Mouse (Mus musculus): ENCODE data around the gene Cers6. TPM values are rescaled to one million over a fixed set of nuclear protein-coding genes. Genes with fewer than 3 reads are reported as not detected.

Gene Cers6
- polyA plus RNA-seq, 1 experiment = 21.1 TPM

DNA sequence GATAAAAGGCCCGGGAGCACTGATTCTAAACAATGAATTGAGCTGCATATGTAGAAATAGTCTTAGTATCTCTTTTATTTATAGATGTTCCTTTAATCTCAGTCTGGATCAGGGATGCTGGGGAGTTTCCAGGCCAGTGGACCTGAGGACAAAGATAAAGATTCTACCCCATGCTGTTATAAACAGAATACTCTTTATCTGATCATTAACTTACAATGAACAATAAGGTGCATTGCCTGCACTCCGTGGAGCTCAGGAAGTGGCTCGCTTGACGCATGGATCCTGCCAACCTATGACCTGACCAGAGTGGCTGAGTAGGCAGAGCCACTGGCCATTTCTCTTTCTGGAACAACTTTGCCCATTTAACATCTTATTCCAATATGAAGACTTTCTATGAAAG is 279.6 kb downstream of the Cers6 start:
- H3K27me3 ChIP-seq (ENCODE audit: control insufficient read depth, insufficient read depth, low read length) = no peaks in the 10 kb centered on the region
- 88% methylated on average over 4 of the region's 4 CpGs for WGBS
- DNase-seq = no peak
- H3K4me3 ChIP-seq (ENCODE audit: control insufficient read depth, insufficient read depth, low read length) = no peak overlapping the region
- H3K27ac ChIP-seq (ENCODE audit: control insufficient read depth, insufficient read depth, low read length) = no peak overlapping the region
- no peak for TF ChIP-seq CTCF (IDR thresholded peaks at IDR 0.05; ENCODE audit: borderline replicate concordance, control insufficient read depth, extremely low read depth, insufficient read depth, low read length, poor library complexity)
- TF ChIP-seq POLR2A (IDR thresholded peaks at IDR 0.05; ENCODE audit: control insufficient read depth, extremely low read depth, insufficient read depth, low read length, poor library complexity) = no peak
- H3K36me3 ChIP-seq (ENCODE audit: control insufficient read depth, insufficient read depth, low read length) = no peaks in the 10 kb centered on the region
- 0 out of 2 replicates have a peak, but pooled peaks cover 3% of the 10 kb centered on the region for H3K4me1 ChIP-seq (replicated peaks; ENCODE audit: control insufficient read depth, insufficient read depth, low read length)

DNA sequence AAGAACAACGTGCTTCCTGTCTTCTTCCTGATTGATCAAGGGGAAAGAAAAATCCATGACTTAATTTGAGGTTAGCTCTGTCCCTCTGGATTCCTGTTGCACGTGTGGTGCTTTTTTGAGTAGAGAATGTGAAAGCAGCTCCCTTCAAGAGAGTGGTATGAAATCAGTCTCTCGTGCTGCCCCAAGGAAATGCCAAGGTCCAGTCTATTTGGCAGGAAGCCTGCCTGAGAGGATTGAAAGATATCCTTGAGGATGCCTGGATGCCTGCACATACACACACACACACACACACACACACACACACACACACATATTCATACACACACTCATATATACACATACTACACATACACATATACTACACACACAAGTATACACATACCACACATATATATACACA is 287.4 kb downstream of the Cers6 start:
- no peaks in the 10 kb centered on the region for H3K4me1 ChIP-seq (replicated peaks; ENCODE audit: control insufficient read depth, insufficient read depth, low read length)
- no peak overlapping the region for H3K27ac ChIP-seq (ENCODE audit: control insufficient read depth, insufficient read depth, low read length)
- 85% methylated on average over 3 of the region's 3 CpGs for WGBS
- no peak for TF ChIP-seq CTCF (IDR thresholded peaks at IDR 0.05; ENCODE audit: borderline replicate concordance, control insufficient read depth, extremely low read depth, insufficient read depth, low read length, poor library complexity)
- no peak for TF ChIP-seq POLR2A (IDR thresholded peaks at IDR 0.05; ENCODE audit: control insufficient read depth, extremely low read depth, insufficient read depth, low read length, poor library complexity)
- no peaks in the 10 kb centered on the region for H3K27me3 ChIP-seq (ENCODE audit: control insufficient read depth, insufficient read depth, low read length)
- H3K36me3 ChIP-seq (ENCODE audit: control insufficient read depth, insufficient read depth, low read length) = no peaks in the 10 kb centered on the region
- no peak overlapping the region for H3K4me3 ChIP-seq (ENCODE audit: control insufficient read depth, insufficient read depth, low read length)
- DNase-seq = no peak

DNA sequence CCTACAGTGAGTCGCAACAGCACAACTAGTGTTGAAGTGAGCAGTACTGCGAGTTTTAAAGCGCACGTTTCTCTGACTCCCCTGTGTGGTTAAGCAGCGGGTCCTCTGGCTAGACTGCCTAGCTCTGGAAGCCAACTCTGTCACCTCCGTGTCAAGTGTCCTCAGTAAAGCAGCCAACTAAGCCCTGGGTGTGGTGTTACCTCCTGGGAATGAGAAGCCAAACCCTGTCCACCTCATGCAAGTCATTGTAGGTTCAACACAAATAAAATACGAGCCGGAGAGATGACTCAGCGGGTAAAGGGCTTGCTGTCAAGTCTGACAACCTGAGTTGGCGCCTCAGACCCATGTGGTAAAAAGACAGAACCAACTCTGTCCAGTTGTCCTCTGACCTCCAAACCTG is 287.9 kb downstream of the Cers6 start:
- no peaks in the 10 kb centered on the region for H3K27me3 ChIP-seq (ENCODE audit: control insufficient read depth, insufficient read depth, low read length)
- TF ChIP-seq CTCF (IDR thresholded peaks at IDR 0.05; ENCODE audit: borderline replicate concordance, control insufficient read depth, extremely low read depth, insufficient read depth, low read length, poor library complexity) (no peak), POLR2A (IDR thresholded peaks at IDR 0.05; ENCODE audit: control insufficient read depth, extremely low read depth, insufficient read depth, low read length, poor library complexity) (no peak)
- no peaks in the 10 kb centered on the region for H3K36me3 ChIP-seq (ENCODE audit: control insufficient read depth, insufficient read depth, low read length)
- no peaks in the 10 kb centered on the region for H3K4me1 ChIP-seq (replicated peaks; ENCODE audit: control insufficient read depth, insufficient read depth, low read length)
- DNase-seq = no peak
- WGBS = 88% methylated on average over 10 of the region's 10 CpGs
- no peak overlapping the region for H3K4me3 ChIP-seq (ENCODE audit: control insufficient read depth, insufficient read depth, low read length)
- no peak overlapping the region for H3K27ac ChIP-seq (ENCODE audit: control insufficient read depth, insufficient read depth, low read length)

DNA sequence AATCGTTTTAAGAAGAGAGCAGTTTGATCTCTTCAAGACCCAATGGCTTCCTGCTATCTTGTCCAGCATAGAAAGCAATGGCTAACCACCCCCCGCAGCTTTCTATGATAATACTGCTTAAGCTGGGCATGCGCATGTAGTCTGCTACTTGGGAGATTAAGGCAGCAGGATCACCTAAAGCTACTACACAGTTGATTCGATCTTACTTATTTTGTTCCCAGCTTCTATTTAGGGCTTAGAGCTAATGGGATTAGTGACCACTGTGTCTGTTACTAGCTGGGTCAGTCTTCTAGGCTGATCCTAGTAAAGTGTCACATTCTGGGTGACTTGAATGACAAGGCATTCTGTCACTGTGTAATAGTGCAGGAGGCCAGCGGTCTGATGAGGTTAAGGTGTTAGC is 289.6 kb downstream of the Cers6 start:
- Histone ChIP-seq H3K36me3 (ENCODE audit: control insufficient read depth, insufficient read depth, low read length) (no peaks in the 10 kb centered on the region), H3K27ac (ENCODE audit: control insufficient read depth, insufficient read depth, low read length) (no peak overlapping the region), H3K4me3 (ENCODE audit: control insufficient read depth, insufficient read depth, low read length) (no peak overlapping the region), H3K27me3 (ENCODE audit: control insufficient read depth, insufficient read depth, low read length) (no peaks in the 10 kb centered on the region), H3K4me1 (replicated peaks; ENCODE audit: control insufficient read depth, insufficient read depth, low read length) (no peaks in the 10 kb centered on the region)
- TF ChIP-seq CTCF (IDR thresholded peaks at IDR 0.05; ENCODE audit: borderline replicate concordance, control insufficient read depth, extremely low read depth, insufficient read depth, low read length, poor library complexity) (no peak), POLR2A (IDR thresholded peaks at IDR 0.05; ENCODE audit: control insufficient read depth, extremely low read depth, insufficient read depth, low read length, poor library complexity) (no peak)
- WGBS = 91% methylated on average over 5 of the region's 5 CpGs
- DNase-seq = no peak

DNA sequence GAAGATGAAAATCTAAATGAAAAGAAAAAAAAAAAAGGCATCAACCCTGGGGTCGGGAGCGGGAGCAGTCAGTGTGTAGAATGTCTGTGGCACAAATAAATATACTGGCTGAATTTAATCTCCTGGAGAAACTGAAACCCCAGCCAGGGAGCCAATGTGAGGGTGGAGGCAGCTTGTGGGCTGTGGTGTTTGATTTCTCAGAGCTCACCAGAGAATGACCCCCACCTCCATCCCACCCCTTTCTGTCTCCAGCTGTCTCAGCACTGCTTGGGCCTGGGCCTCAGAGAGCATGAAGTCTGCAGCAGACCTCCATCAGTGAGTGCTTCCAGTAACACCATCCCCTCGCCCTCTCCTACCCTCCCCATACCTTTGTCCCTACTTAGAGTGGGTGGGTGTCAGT is 294.6 kb downstream of the Cers6 start:
- no peak for DNase-seq
- Histone ChIP-seq H3K4me3 (ENCODE audit: control insufficient read depth, insufficient read depth, low read length) (no peak overlapping the region), H3K36me3 (ENCODE audit: control insufficient read depth, insufficient read depth, low read length) (no peaks in the 10 kb centered on the region), H3K27ac (ENCODE audit: control insufficient read depth, insufficient read depth, low read length) (no peak overlapping the region), H3K27me3 (ENCODE audit: control insufficient read depth, insufficient read depth, low read length) (no peaks in the 10 kb centered on the region), H3K4me1 (replicated peaks; ENCODE audit: control insufficient read depth, insufficient read depth, low read length) (no peaks in the 10 kb centered on the region)
- no peak for TF ChIP-seq CTCF (IDR thresholded peaks at IDR 0.05; ENCODE audit: borderline replicate concordance, control insufficient read depth, extremely low read depth, insufficient read depth, low read length, poor library complexity)
- 84% methylated on average over 3 of the region's 3 CpGs for WGBS

DNA sequence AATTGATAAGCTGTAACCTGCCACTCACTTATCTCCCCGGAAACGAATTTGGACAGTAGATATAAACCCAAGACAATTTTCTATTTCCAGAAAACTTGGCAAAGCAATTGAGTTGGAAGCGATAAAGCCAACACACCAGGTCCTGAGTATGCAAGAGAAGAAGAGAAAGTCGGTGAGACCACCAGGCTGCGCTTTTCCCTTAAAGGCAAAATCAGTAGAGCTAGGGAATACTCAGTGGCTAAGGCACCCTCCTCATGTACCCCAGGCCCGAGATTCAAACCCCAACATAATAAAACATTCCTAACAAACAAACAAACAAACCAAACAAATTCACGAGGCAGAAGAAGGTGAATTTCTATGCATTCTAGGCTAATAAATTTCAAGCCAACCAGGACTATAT is 295.0 kb downstream of the Cers6 start:
- no peaks in the 10 kb centered on the region for H3K4me1 ChIP-seq (replicated peaks; ENCODE audit: control insufficient read depth, insufficient read depth, low read length)
- no peak overlapping the region for H3K27ac ChIP-seq (ENCODE audit: control insufficient read depth, insufficient read depth, low read length)
- no peak overlapping the region for H3K4me3 ChIP-seq (ENCODE audit: control insufficient read depth, insufficient read depth, low read length)
- TF ChIP-seq CTCF (IDR thresholded peaks at IDR 0.05; ENCODE audit: borderline replicate concordance, control insufficient read depth, extremely low read depth, insufficient read depth, low read length, poor library complexity) = no peak
- TF ChIP-seq POLR2A (IDR thresholded peaks at IDR 0.05; ENCODE audit: control insufficient read depth, extremely low read depth, insufficient read depth, low read length, poor library complexity) = no peak
- no peaks in the 10 kb centered on the region for H3K36me3 ChIP-seq (ENCODE audit: control insufficient read depth, insufficient read depth, low read length)
- DNase-seq = no peak
- no peaks in the 10 kb centered on the region for H3K27me3 ChIP-seq (ENCODE audit: control insufficient read depth, insufficient read depth, low read length)
- WGBS = 88% methylated on average over 7 of the region's 7 CpGs

DNA sequence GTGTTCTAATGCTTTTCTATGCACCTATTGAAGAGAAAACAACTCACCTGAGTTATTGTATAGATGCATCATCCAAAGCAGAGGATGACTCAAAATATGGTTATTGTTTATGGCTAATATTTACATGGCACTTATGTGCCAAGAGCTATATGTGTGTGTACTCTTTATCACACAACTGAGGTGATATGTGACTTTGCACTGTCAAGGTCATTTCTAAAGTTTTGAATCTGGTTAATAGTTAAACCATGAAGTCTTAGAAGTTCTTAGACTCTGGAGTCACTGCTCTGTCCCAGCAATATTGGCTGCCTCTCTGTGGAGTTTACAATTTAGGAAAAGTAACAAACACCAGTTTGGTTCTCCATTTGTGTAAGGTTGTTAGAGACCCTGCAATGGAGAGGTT is 297.7 kb downstream of the Cers6 start:
- H3K4me3 ChIP-seq (ENCODE audit: control insufficient read depth, insufficient read depth, low read length) = no peak overlapping the region
- TF ChIP-seq CTCF (IDR thresholded peaks at IDR 0.05; ENCODE audit: borderline replicate concordance, control insufficient read depth, extremely low read depth, insufficient read depth, low read length, poor library complexity) (no peak), POLR2A (IDR thresholded peaks at IDR 0.05; ENCODE audit: control insufficient read depth, extremely low read depth, insufficient read depth, low read length, poor library complexity) (no peak)
- no peaks in the 10 kb centered on the region for H3K36me3 ChIP-seq (ENCODE audit: control insufficient read depth, insufficient read depth, low read length)
- no peak overlapping the region for H3K27ac ChIP-seq (ENCODE audit: control insufficient read depth, insufficient read depth, low read length)
- H3K4me1 ChIP-seq (replicated peaks; ENCODE audit: control insufficient read depth, insufficient read depth, low read length) = no peaks in the 10 kb centered on the region
- no peaks in the 10 kb centered on the region for H3K27me3 ChIP-seq (ENCODE audit: control insufficient read depth, insufficient read depth, low read length)
- DNase-seq = no peak

Other genes with a start within 250 kb of the Cers6 start
- not detected in 2 replicates for gene 4932414N04Rik, start 205.0 kb upstream of the Cers6 start, polyA plus RNA-seq (2012; rRNA removed)